Mouse (Mus musculus): ENCODE measurements around the gene Nupl1.

The Nupl1 gene

DNA sequence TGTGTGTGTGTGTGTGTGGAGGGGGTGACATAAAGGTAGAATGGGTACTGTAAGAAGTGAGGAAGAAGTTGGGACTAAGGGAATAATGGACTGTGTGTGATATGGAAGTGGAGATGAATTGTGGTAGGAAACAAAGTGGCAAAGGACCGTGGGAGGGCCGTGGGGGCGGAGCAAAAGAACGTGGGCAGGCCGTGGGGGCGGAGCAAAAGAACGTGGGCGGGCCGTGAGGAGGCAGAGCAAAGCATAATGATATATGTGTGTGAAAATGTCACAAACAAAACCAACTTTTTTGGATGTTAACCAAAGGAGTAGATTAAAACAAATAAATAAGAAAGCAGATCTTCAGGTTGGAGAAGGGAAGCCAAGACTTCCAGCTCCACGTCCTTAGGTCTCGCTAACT lies 98.9 kb downstream of the Nupl1 start:
- DNase-seq (ENCODE audit: low spot score): no peak

DNA sequence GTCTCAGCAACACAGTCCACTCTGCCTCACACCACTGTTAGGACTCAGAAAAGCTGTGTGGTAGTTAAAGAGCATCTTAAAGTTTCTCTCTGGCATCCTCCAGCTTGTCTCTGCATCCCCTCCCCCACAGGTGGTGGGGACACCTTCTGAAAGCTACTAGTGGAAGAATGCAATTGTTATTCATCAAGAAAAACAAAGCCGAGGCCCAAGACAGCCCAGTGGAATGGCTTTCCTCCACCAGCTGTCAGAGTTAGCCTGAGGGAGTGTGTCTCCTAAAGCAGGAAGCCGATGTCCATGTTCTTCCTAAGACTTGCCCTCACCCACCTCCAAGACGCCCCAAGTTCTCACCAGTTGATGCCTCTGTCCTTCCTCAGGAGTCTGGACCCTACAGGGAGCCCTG lies 102.3 kb downstream of the Nupl1 start:
- no peak for DNase-seq (ENCODE audit: low spot score)

DNA sequence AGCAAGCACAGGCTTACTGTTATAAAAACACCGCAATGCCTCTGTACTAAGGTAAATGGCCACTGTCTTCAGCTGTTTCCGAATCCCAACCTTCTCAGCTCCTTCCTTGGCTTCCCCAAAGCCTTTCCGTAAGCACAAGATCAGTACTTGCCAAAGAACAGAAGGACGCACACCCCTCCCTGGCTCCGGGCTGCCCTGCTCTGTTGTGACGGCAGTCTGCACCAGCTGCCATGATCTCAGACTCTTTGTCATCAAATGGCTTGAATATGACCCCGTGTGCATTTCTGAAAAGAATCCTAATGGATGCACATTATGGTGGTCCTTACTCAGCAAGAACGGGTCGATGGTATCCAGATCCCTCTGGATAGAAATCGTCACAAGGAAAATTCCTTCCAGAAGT lies 108.0 kb downstream of the Nupl1 start:
- DNase-seq (ENCODE audit: low spot score): no peak

DNA sequence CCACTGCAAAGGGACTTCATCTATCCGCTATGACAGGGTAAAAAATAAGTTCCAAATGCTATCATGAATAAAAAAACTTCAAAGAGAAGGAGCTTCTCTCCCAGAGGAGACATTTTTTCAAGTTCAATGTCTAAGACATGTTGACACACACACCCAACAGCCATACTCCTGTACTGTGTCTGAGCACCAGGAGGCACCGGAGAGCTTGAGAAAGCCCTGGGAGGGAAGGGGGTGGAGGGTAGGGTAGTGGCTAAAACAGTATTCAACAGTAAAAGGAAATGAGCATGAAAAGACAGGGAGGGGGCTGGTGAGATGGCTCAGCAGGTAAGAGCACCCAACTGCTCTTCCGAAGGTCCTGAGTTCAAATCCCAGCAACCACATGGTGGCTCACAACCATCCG lies 112.9 kb downstream of the Nupl1 start:
- no peak for DNase-seq (ENCODE audit: low spot score)

DNA sequence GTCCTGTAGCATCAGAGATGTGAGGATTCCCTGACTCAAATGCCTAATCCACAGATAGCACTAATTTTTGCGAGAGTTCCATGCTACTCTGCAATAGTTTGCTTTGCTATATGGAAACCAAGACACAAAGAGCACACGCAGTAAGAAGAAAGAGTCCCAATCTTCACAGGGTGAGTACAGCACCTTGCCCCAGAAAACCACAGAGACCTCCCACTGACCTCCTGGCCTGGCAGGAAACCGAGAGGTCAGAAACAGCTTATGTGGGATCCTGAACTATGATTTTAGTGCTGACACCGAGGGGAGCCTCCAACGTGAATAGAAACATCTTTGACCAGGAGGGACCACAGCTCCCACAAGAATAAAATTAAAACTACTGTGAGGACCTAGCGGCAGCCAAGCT lies 113.4 kb downstream of the Nupl1 start:
- DNase-seq (ENCODE audit: low spot score): no peak

DNA sequence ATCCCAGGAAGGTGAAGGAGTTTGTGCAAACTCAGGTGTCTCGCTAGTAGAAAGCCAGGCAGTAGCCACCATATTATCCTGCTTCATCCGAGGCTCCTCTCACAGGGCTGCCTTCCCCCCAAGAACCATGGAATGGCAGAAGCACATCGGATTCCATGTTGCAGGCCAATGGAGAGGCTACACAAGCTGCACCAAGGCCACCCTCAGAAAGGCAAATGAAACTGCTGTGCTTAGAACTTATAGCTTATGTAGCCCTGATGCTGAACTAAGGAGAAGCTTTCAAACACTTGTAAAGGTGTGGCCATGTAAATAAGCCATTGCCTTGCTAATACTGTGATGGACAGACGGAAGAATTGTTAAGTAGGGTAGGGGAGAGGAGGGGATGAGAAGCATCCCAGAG lies 115.4 kb downstream of the Nupl1 start:
- DNase-seq (ENCODE audit: low spot score): no peak

DNA sequence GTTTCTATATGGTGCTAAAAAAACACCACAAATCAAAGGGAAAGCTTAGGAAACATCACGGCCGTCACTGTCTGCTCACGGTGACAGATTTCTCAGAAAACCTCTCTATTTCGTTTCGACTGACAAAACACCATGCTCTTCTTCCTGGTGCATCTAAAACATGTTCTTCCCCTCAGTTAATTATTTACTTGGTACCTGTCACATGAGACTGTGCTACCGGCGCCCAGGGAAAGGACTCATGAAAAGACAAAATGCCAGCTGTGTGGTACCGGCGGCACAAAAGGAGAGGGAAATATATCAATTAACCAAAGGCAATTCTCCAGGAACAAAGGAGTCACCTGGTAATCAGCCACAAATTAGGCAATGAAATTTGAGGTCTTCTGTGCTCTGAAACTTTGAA lies 116.5 kb downstream of the Nupl1 start:
- DNase-seq (ENCODE audit: low spot score): no peak

Measured in ovary, postnatal 36 days (tissue).